Mouse (Mus musculus) midbrain, postnatal 0 days (tissue): ENCODE measurements around the gene Ghrh. TPM values are rescaled to one million over a fixed set of nuclear protein-coding genes. Genes with fewer than 3 reads are reported as not detected.

Experiments
- ATAC-seq: fragments of 200-750 bp; cut with Nextera tagmentation; 2 replicates; pipeline ENCODE4 v1.8.0; 2017; ENCODE audit warnings: moderate number of reproducible peaks, mild to moderate bottlenecking, moderate TSS enrichment, moderate library complexity; ENCODE audit not compliant: low FRiP score
- DNase-seq: peaks from one replicate; pipeline ENCODE4 v3.0.0-alpha.2; 2015; ENCODE audit warnings: low spot score
- H3K27ac ChIP-seq: fragments of 300-500 bp; sonication (generic); 2 replicates; pipeline ENCODE4 v1.5.1; 2014; ENCODE audit warnings: low read depth, mild to moderate bottlenecking, low read length, mixed read lengths
- H3K27me3 ChIP-seq: fragments of 300-500 bp; sonication (generic); 2 replicates; pipeline ENCODE4 v1.6.1; 2014; ENCODE audit warnings: low read length, control low read depth, mixed read lengths; ENCODE audit not compliant: insufficient read depth
- H3K36me3 ChIP-seq: fragments of 300-500 bp; sonication (generic); 2 replicates; pipeline ENCODE4 v1.6.1; 2014; ENCODE audit warnings: low read length, control low read depth, mixed read lengths; ENCODE audit not compliant: insufficient read depth
- H3K4me1 ChIP-seq: fragments of 300-500 bp; sonication (generic); 2 replicates; pipeline ENCODE4 v1.6.1; 2014; ENCODE audit warnings: mild to moderate bottlenecking, control low read depth, antibody characterized with exemption, low read length, mixed read lengths; ENCODE audit not compliant: insufficient read depth
- H3K4me2 ChIP-seq: fragments of 300-500 bp; sonication (generic); 2 replicates; pipeline ENCODE4 v1.6.1; 2014; ENCODE audit warnings: low read depth, mild to moderate bottlenecking, low read length, mixed read lengths; ENCODE audit not compliant: poor library complexity, severe bottlenecking
- H3K4me3 ChIP-seq: fragments of 300-500 bp; sonication (generic); 2 replicates; pipeline ENCODE4 v1.5.1; 2014; ENCODE audit warnings: low read depth, mild to moderate bottlenecking, low read length, moderate library complexity
- H3K9ac ChIP-seq: fragments of 300-500 bp; sonication (generic); replicated peaks from 2 replicates; pipeline ENCODE4 v1.6.1; 2014; ENCODE audit warnings: mild to moderate bottlenecking, low read length, moderate library complexity, mixed read lengths; ENCODE audit not compliant: poor library complexity, severe bottlenecking
- H3K9me3 ChIP-seq: fragments of 300-500 bp; sonication (generic); 2 replicates; pipeline ENCODE4 v1.6.1; 2016; ENCODE audit warnings: low read length, control low read depth
- CTCF ChIP-seq: IDR thresholded peaks from 2 replicates; pipeline ENCODE4 v1.5.1; 2016; ENCODE audit warnings: antibody characterized with exemption, mild to moderate bottlenecking
- WGBS: fragments of 180-500 bp; shearing (Covaris S2); extraction: QIAGEN DNeasy Blood & Tissue Kit; methylation state at CpG from one replicate; pipeline ENCODE4 v1.1.7; 2014; 5-methylcytosine and 5-hydroxymethylcytosine counted together
- polyA plus RNA-seq: library from polyadenylated mRNA; unstranded; fragments of >200 nt; fragmentation: Nextera tagmentation; extraction: Ambion mirVana; gene quantifications from 2 replicates; pipeline ENCODE4 v1.2.1, GENCODE M21; 2015
- total RNA-seq: library from RNA; depleted of rRNA; stranded (reverse); fragments of >200 nt; gene quantifications from 2 replicates; pipeline ENCODE4 v1.2.3, GENCODE M21; 2014

The Ghrh gene
- total and polyA plus RNA-seq, 2 experiments from 2014 or later, result 1.3 to 7.6 TPM

- H3K4me2 ChIP-seq, result no peak overlapping the region; the same call in 1 of the 2 replicates
- H3K9me3 ChIP-seq, result no peaks in the 10 kb centered on the region
- H3K9ac ChIP-seq, result no peak overlapping the region
- 23% methylated on average over 5 of the region's 5 CpGs for WGBS
- H3K27ac ChIP-seq, result no peak overlapping the region
- 0 out of 2 replicates have a peak, but pooled peaks cover 2% of the 10 kb centered on the region for H3K4me1 ChIP-seq
- H3K36me3 ChIP-seq, result peaks cover 27% of the 10 kb centered on the region
- H3K27me3 ChIP-seq, result no peaks in the 10 kb centered on the region
- no peak for DNase-seq
- TF ChIP-seq CTCF, result no peak
- ATAC-seq, result peak; percentile 32; the same call in 1 of the 2 replicates
- no peak overlapping the region for H3K4me3 ChIP-seq
Observed at GRCm38 (mm10) chr2:157328106-157328505, 19.2 kb downstream of the Ghrh start.

DNA sequence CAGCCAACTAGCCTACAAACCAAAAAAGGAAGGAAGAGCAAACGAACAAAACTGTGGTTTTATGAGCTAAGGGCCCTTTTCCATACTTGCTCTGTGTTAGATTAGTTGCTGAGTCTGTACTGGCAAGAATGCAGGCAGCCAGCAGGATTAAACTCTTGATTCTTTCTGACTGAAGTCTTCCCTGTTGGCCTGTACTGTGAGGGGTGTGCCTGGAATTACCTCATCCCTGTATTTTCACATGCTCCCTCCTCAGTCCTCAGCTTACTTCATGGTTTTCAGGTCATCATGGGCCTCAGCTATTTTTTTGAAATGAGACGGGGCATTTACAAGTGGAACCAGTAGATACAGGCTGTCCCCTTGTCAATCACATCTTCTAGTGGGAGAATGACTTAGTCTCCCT lies 22.1 kb downstream of the Ghrh start:
- ATAC-seq (no peak), DNase-seq (no peak)
- Histone ChIP-seq H3K4me1 (0 out of 2 replicates have a peak, but pooled peaks cover 2% of the 10 kb centered on the region), H3K9ac (no peak overlapping the region), H3K27ac (no peak overlapping the region), H3K27me3 (no peaks in the 10 kb centered on the region), H3K4me3 (no peak overlapping the region), H3K36me3 (peaks cover 41% of the 10 kb centered on the region), H3K9me3 (no peaks in the 10 kb centered on the region), H3K4me2 (no peak overlapping the region)
- WGBS, result 87% methylated on average over 2 of the region's 2 CpGs
- no peak for TF ChIP-seq CTCF

DNA sequence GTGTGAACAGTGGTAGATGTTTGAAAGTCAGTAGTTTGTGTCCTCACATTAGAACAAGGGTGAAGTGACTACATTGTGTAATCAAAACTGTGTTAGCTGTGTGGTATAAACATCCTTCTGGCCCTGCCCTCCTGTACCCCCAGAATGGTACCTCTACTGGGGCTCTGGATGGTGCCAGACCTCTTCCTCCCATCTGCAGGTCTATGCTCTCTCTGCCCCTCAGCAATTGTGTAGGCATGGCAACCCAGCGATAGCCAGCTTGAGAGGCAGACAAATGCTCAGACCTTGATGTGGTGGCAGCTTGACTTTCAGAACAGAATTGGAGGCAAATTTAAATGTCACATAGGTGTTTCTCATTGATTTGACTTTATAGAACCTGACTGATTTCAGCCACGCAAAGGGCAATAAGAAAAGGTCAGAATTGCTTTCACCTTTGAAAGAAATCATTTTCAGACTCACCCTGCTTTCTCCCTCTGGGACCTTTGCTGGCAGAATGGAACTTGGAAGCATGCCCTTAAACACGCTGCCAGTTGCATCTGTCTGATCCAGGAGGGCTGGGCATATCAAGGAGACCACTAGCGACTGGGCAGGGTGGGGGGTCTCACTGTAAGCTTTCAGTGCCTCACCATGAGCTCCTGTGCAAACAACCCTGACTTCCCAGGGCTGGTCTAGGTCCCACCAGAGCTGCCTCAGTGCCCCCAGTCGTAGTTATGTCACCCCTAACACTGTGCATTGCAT lies 25.1 kb downstream of the Ghrh start:
- Histone ChIP-seq H3K27ac (peak overlapping the region; percentile 9; the same call in 1 of the 2 replicates), H3K4me1 (no peaks in the 10 kb centered on the region), H3K4me2 (no peak overlapping the region), H3K36me3 (peaks cover 53% of the 10 kb centered on the region), H3K27me3 (no peaks in the 10 kb centered on the region), H3K9me3 (no peaks in the 10 kb centered on the region), H3K9ac (0 out of 2 replicates have a peak overlapping the region, but pooled peaks have one; percentile 0), H3K4me3 (no peak overlapping the region)
- DNase-seq (peak; percentile 42), ATAC-seq (no peak)
- TF ChIP-seq CTCF, result no peak
- 66% methylated on average over 5 of the region's 5 CpGs for WGBS

GRCm38 (mm10) chr2:157320886-157321285 lies 26.4 kb downstream of the Ghrh start:
- no peak for DNase-seq

GRCm38 (mm10) chr2:157320135-157320534 lies 27.2 kb downstream of the Ghrh start:
- no peak for ATAC-seq
- no peak for DNase-seq
- peaks cover 51% of the 10 kb centered on the region for H3K36me3 ChIP-seq

More at GRCm38 (mm10) chr2:157320886-157321285, 26.4 kb downstream of the Ghrh start:
- peaks cover 57% of the 10 kb centered on the region for H3K36me3 ChIP-seq
- H3K4me3 ChIP-seq, result no peak overlapping the region
- no peak overlapping the region for H3K9ac ChIP-seq
- no peaks in the 10 kb centered on the region for H3K4me1 ChIP-seq
- no peak overlapping the region for H3K4me2 ChIP-seq
- no peaks in the 10 kb centered on the region for H3K27me3 ChIP-seq
- H3K9me3 ChIP-seq, result no peaks in the 10 kb centered on the region
- 35% methylated on average over 5 of the region's 5 CpGs for WGBS
- no peak overlapping the region for H3K27ac ChIP-seq
- TF ChIP-seq CTCF, result no peak
- no peak for ATAC-seq

DNA sequence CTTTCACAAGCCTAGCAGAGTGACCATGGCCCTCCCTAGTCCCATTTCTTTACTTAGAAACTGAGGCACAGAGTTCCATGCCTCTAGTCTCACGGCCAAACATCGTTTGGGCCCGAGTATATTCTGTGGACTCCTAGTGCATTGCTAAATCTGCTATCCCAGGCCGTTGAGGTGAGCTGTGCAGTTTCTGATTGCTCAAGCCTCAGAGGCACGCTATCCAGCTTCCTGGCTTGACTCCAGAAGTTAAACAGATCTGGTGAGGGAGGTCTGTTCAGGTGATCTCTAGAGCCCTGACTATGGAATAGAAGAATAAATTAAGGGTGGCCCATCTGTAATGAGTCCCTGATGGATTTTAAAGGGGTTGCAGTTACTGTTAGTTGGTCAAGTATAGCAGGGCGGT lies 30.1 kb downstream of the Ghrh start:
- no peak overlapping the region for H3K27ac ChIP-seq
- no peak for TF ChIP-seq CTCF
- H3K4me3 ChIP-seq, result no peak overlapping the region
- H3K27me3 ChIP-seq, result no peaks in the 10 kb centered on the region
- H3K4me1 ChIP-seq, result 0 out of 2 replicates have a peak, but pooled peaks cover 6% of the 10 kb centered on the region
- no peak overlapping the region for H3K9ac ChIP-seq
- no peaks in the 10 kb centered on the region for H3K9me3 ChIP-seq
- ATAC-seq (no peak), DNase-seq (no peak)
- peaks cover 30% of the 10 kb centered on the region for H3K36me3 ChIP-seq
- no peak overlapping the region for H3K4me2 ChIP-seq
- 85% methylated on average over 6 of the region's 6 CpGs for WGBS

More at GRCm38 (mm10) chr2:157320135-157320534, 27.2 kb downstream of the Ghrh start:
- Histone ChIP-seq H3K27ac (no peak overlapping the region), H3K4me3 (no peak overlapping the region), H3K27me3 (no peaks in the 10 kb centered on the region), H3K4me2 (no peak overlapping the region), H3K9me3 (no peaks in the 10 kb centered on the region), H3K9ac (no peak overlapping the region), H3K4me1 (no peaks in the 10 kb centered on the region)
- WGBS, result 66% methylated on average over 8 of the region's 8 CpGs
- no peak for TF ChIP-seq CTCF
